Mouse (Mus musculus) CD4-positive, CD25-positive, alpha-beta regulatory T cell, adult 4 months (primary cell): ENCODE results near the gene Srrd. TPM values are rescaled to one million over a fixed set of nuclear protein-coding genes. Genes with fewer than 3 reads are reported as not detected.

Experiments used
- polyA plus RNA-seq, 2 experiments: library from polyadenylated mRNA; unstranded; fragments of 100-300 nt; shearing (Covaris generic); gene quantifications; one replicate each; pipeline ENCODE4 v1.2.1; 2017

Srrd gene
- polyA plus RNA-seq, 2 experiments from 2014 or later = 1.2 to 4.6 TPM

Other genes starting within 250 kb of the Srrd start
- gene Cryba4, start 90.5 kb downstream of the Srrd start, polyA plus RNA-seq = 1 to 10 TPM in 1 of 2 experiments, not detected in 1; 1.3 TPM
- gene Crybb1, start 87.2 kb downstream of the Srrd start, polyA plus RNA-seq = not detected
- 10 to 100 TPM; 58.0 to 61.9 TPM for gene Tpst2, start 66.3 kb downstream of the Srrd start, polyA plus RNA-seq
- 10 to 100 TPM; 17.0 to 37.0 TPM for gene Tfip11, start 16.7 kb downstream of the Srrd start, polyA plus RNA-seq
- gene Hps4, start within 50 bp of the Srrd start, polyA plus RNA-seq = 10 to 100 TPM; 14.5 to 16.7 TPM
- gene Gm6583, start 13.0 kb upstream of the Srrd start, polyA plus RNA-seq = under 1 TPM in 1 of 2 experiments, not detected in 1; 0.28 TPM
- gene Asphd2, start 51.8 kb upstream of the Srrd start, polyA plus RNA-seq = not detected
- gene Gm6588, start 106.4 kb upstream of the Srrd start, polyA plus RNA-seq = not detected
- not detected for gene Sez6l, start 234.1 kb upstream of the Srrd start, polyA plus RNA-seq